Mouse (Mus musculus): Measurements from ENCODE around the gene Gm21627. TPM values are rescaled to one million over a fixed set of nuclear protein-coding genes. Genes with fewer than 3 reads are reported as not detected.

Gm21627 gene
- total RNA-seq (2023) = not detected

DNA sequence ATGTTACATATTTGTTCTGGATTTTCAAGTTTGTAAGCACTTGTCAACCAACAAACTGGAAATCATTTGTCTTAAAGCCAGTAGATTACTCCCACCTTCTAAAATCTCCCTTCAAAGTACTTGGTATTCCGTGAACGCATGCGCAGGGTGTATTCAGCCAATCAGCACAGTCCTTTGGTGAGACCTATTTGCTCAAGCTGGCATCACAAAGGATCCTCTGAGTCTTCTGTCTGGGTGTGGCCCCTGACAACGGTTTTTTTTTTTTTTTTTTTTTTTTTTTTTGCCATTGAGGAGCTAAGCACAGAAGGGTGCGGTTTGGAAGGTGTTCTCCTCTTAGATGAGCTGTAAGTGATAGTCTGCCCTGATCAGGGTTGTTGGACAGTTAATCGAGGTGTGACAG lies at the start of gene Gm21627:
Gene Gm21627 (plus strand): TSS at position 301 of the 400 bp plus-strand sequence.

